12 mouse cellular contexts compared by ENCODE assay signal in genomic region chrX:142574945-142575710, GRCm38 (mm10).
A peak's percentile ranks its signal among the peaks of the same experiment; 100 is the strongest.
DNase-seq lines count a peak whose midpoint lies in the region; ATAC-seq and TF ChIP-seq lines count a peak whose summit lies in the region.
"Had no signal": no experiment of that assay in that cellular context is flagged by ENCODE, and none has a peak within 500 bp of the region (broad histone marks: within the 10 kb centered on the region; RNA-seq: fewer than 3 reads in every experiment).

No protein-coding gene starts in this region.

- no peaks in the 10 kb centered on the region for H3K9me3 ChIP-seq in ES-Bruce4 (replicated peaks; ENCODE audit: control insufficient read depth, insufficient read depth, low read length, poor library complexity, severe bottlenecking)
- H3K9me3 ChIP-seq: embryonic facial prominence, embryonic 13.5 days; neural tube, embryonic 13.5 days had no signal

- H3K4me3 ChIP-seq in ES-Bruce4 (ENCODE audit: low read depth, low read length): no peak overlapping the region
- H3K4me3 ChIP-seq: embryonic facial prominence, embryonic 13.5 days; neural tube, embryonic 13.5 days had no signal

- H3K27me3 ChIP-seq in ES-Bruce4 (ENCODE audit: control insufficient read depth, insufficient read depth, low read length, poor library complexity, severe bottlenecking): no peaks in the 10 kb centered on the region

- peak; percentile 62 for ATAC-seq in megakaryocyte progenitor cell, adult 5-6 weeks (replicated peaks; ENCODE audit: poor library complexity)
- ATAC-seq: forebrain, postnatal 0 days had no signal

- TF ChIP-seq EP300 in ES-Bruce4 (IDR thresholded peaks at IDR 0.05; ENCODE audit: insufficient read depth, low read depth, low read length): no peak

- H3K4me1 ChIP-seq in ES-Bruce4 (ENCODE audit: control insufficient read depth, insufficient read depth, low read length): no peaks in the 10 kb centered on the region
- H3K4me1 ChIP-seq: embryonic facial prominence, embryonic 13.5 days; neural tube, embryonic 13.5 days had no signal

- H3K27ac ChIP-seq in ES-Bruce4 (ENCODE audit: insufficient read depth, low read length): no peak overlapping the region
- H3K27ac ChIP-seq: embryonic facial prominence, embryonic 13.5 days; neural tube, embryonic 13.5 days had no signal

- no peaks in the 10 kb centered on the region for H3K36me3 ChIP-seq in ES-Bruce4 (ENCODE audit: control insufficient read depth, insufficient read depth, low read length, poor library complexity, severe bottlenecking)
- H3K36me3 ChIP-seq: embryonic facial prominence, embryonic 13.5 days; neural tube, embryonic 13.5 days had no signal

- peak; percentile 37 for DNase-seq in heart, postnatal 4 days
- DNase-seq in heart, adult 11 months: no peak
- peak; percentile 50 for DNase-seq in ZHBTc4 (ENCODE audit: low read depth, low spot score)
- DNase-seq in ovary, postnatal 36 days (ENCODE audit: low spot score): no peak
- no peak for DNase-seq in natural killer cell, adult 2 months (ENCODE audit: low spot score in 2 of 2)
- DNase-seq in right cerebral cortex, adult 18-20 months: no peak
- DNase-seq: forebrain, postnatal 0 days; kidney, postnatal 36 days had no signal

- TF ChIP-seq POLR2A in ES-Bruce4 (IDR thresholded peaks at IDR 0.05; ENCODE audit: insufficient read depth, low read length): no peak

- peak; percentile 46 for TF ChIP-seq CTCF in ES-Bruce4 (IDR thresholded peaks at IDR 0.05; ENCODE audit: low read depth, low read length)

- no peak overlapping the region for H3K9ac ChIP-seq in ES-Bruce4 (ENCODE audit: low read depth, poor library complexity, severe bottlenecking)
- H3K9ac ChIP-seq: embryonic facial prominence, embryonic 13.5 days; forebrain, postnatal 0 days; neural tube, embryonic 13.5 days had no signal

Comparison
In these comparisons a context has a peak if more than half of its experiments do, and no peak if none do; other contexts are left out.
1. DNase-seq: peak in heart, postnatal 4 days (single experiment) and ZHBTc4 (single experiment); none in heart, adult 11 months (single experiment), ovary, postnatal 36 days (single experiment), natural killer cell, adult 2 months (0 of 2) and right cerebral cortex, adult 18-20 months (single experiment).